Comparison of ENCODE assay signal across 19 mouse cellular contexts in the genomic region with DNA sequence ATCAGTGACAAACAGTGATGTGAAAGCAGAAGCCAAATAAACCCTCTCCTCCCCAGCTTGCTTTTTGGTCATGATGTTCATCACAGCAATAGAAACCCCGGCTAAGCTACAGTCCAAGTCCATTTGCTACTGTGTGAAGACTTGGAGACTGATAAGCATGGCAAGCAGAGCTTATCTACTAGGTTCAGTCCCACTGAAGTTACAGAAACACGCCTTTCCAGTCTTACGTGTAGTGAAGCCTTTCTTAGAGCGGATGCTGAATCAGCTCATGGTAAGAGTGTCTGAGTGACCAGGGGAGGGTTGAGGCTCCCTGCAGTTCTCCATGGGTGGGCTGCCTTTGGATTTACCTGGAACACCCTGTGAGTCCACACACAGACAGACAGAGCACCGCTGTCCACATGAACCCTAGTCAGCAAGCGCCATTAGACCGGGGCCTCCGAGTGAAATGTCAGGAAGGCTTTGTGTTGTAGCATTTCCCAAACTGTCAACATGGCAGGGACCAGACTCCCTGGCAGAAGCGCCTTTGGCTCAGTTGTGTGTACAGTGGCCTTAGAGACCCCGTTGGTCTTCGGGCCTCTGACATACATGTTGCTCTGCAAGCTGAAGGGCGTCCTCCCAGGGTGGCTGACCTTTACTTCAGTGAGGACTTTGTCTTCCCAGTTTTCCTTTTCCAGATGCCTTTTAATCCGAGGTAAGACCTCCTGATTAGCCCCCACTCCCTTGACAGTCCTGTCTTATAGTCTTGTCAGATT. TPM values are rescaled to one million over a fixed set of nuclear protein-coding genes. Genes with fewer than 3 reads are reported as not detected.
DNase-seq lines count a peak whose midpoint lies in the region; ATAC-seq lines count a peak whose summit lies in the region.
"Had no signal": no experiment of that assay in that cellular context is flagged by ENCODE, and none has a peak within 500 bp of the region (broad histone marks: within the 10 kb centered on the region; RNA-seq: fewer than 3 reads in every experiment).

No protein-coding gene starts in this region.

- no peaks in the 10 kb centered on the region for H3K9me3 ChIP-seq in heart, embryonic 10.5 days
- H3K9me3 ChIP-seq in liver, embryonic 11.5 days (ENCODE audit: control insufficient read depth, low read length) = no peaks in the 10 kb centered on the region
- H3K9me3 ChIP-seq: embryonic facial prominence, embryonic 13.5 days; hindbrain, embryonic 10.5 days; limb, embryonic 13.5 days had no signal

- peaks cover 67% of the 10 kb centered on the region for H3K36me3 ChIP-seq in heart, embryonic 10.5 days
- peaks cover 14% of the 10 kb centered on the region; the same call in 1 of the 2 replicates for H3K36me3 ChIP-seq in liver, embryonic 11.5 days (ENCODE audit: control insufficient read depth, insufficient read depth, low read length)

- peak; percentile 96 for ATAC-seq in liver, embryonic 11.5 days (replicated peaks; ENCODE audit: low FRiP score)
- ATAC-seq: forebrain, embryonic 14.5 days had no signal

- H3K27ac ChIP-seq in heart, embryonic 10.5 days = peak overlapping the region; percentile 70
- H3K27ac ChIP-seq in liver, embryonic 11.5 days (ENCODE audit: low read depth, low read length) = peak overlapping the region; percentile 32; the same call in 1 of the 2 replicates
- H3K27ac ChIP-seq: embryonic facial prominence, embryonic 13.5 days; hindbrain, embryonic 10.5 days; left cerebral cortex, adult 2 months; limb, embryonic 13.5 days had no signal

- no peak overlapping the region for H3K9ac ChIP-seq in liver, embryonic 11.5 days (ENCODE audit: low read depth, low read length)
- H3K9ac ChIP-seq: embryonic facial prominence, embryonic 13.5 days; limb, embryonic 13.5 days had no signal

- H3K27me3 ChIP-seq in heart, embryonic 10.5 days (ENCODE audit: insufficient read depth, poor library complexity, severe bottlenecking) = no peaks in the 10 kb centered on the region
- no peaks in the 10 kb centered on the region for H3K27me3 ChIP-seq in liver, embryonic 11.5 days (replicated peaks; ENCODE audit: control insufficient read depth, insufficient read depth, low read length)
- H3K27me3 ChIP-seq: embryonic facial prominence, embryonic 13.5 days had no signal

- peak overlapping the region; percentile 33 for H3K4me2 ChIP-seq in liver, embryonic 11.5 days
- H3K4me2 ChIP-seq: embryonic facial prominence, embryonic 13.5 days; limb, embryonic 13.5 days had no signal

- WGBS in heart, embryonic 10.5 days = 84% methylated on average over 13 of the region's 13 CpGs
- 76% methylated on average over 13 of the region's 13 CpGs for WGBS in liver, embryonic 11.5 days

- peak; percentile 80 for DNase-seq in heart, embryonic 10.5 days (ENCODE audit: low spot score)
- no peak for DNase-seq in heart, postnatal 10 days
- peak; percentile 28 for DNase-seq in spleen, adult 12 weeks (ENCODE audit: low spot score)
- DNase-seq in spleen, adult 18-20 months = no peak
- no peak for DNase-seq in liver, embryonic 11.5 days (ENCODE audit: low spot score)
- peak; percentile 13 to 40 for DNase-seq in spleen, postnatal 36 days (ENCODE audit: low spot score in 2 of 2)
- DNase-seq in left cerebral cortex, postnatal 4 days = no peak
- no peak for DNase-seq in kidney, postnatal 36 days
- DNase-seq: cerebellum, postnatal 14 days; midbrain, embryonic 14.5 days; right cerebral cortex, postnatal 25 days; thymus, postnatal 36 days had no signal

- intact Hi-C loops in heart, postnatal 10 days (cut with DNase I) = no loop called here
- intact Hi-C loops in left cerebral cortex, postnatal 4 days (cut with DNase I) = no loop called here

- H3K4me1 ChIP-seq in heart, embryonic 10.5 days = peaks cover 10% of the 10 kb centered on the region
- peaks cover 9% of the 10 kb centered on the region for H3K4me1 ChIP-seq in liver, embryonic 11.5 days (replicated peaks; ENCODE audit: control insufficient read depth, insufficient read depth, low read length)
- H3K4me1 ChIP-seq: embryonic facial prominence, embryonic 13.5 days; hindbrain, embryonic 10.5 days; limb, embryonic 13.5 days had no signal

- H3K4me3 ChIP-seq in heart, embryonic 10.5 days = no peak overlapping the region
- no peak overlapping the region for H3K4me3 ChIP-seq in liver, embryonic 11.5 days (ENCODE audit: low read depth, low read length)
- H3K4me3 ChIP-seq: embryonic facial prominence, embryonic 13.5 days; hindbrain, embryonic 10.5 days; left cerebral cortex, adult 2 months; limb, embryonic 13.5 days had no signal

RNA-seq across cellular contexts. Expression of a gene that starts 55.5 kb away (rescaled TPM):
- 0.36 TPM in 1 of 2 replicates, not detected in the other for polyA plus RNA-seq in heart, embryonic 10.5 days (2016; fragmentation: Nextera tagmentation; extraction: Ambion mirVana)
- under 1 TPM; 0.10 TPM for total RNA-seq in heart, postnatal 10 days (2021)
- polyA plus RNA-seq in liver, embryonic 11.5 days (2014; fragmentation: Nextera tagmentation; extraction: Ambion mirVana) = not detected in 2 replicates
- 10 to 100 TPM in 1 of 2 experiments, 1 to 10 TPM in 1; 9.4 to 10.1 TPM for total RNA-seq in left cerebral cortex, postnatal 4 days (2021)
- total RNA-seq: gastrocnemius, adult 18-20 months had no signal
- polyA plus RNA-seq: stomach, embryonic 16.5 days had no signal

Comparison
In these comparisons a context has a peak if more than half of its experiments do, and no peak if none do; other contexts are left out.
1. DNase-seq: peak in heart, embryonic 10.5 days (single experiment), spleen, adult 12 weeks (single experiment) and spleen, postnatal 36 days (2 of 2); none in heart, postnatal 10 days (0 of 2), spleen, adult 18-20 months (0 of 2), liver, embryonic 11.5 days (single experiment), left cerebral cortex, postnatal 4 days (single experiment) and kidney, postnatal 36 days (0 of 2).
2. RNA of a gene that starts 55.5 kb away (total RNA-seq): 9.4 to 10.1 TPM in left cerebral cortex, postnatal 4 days; 0.10 TPM in heart, postnatal 10 days; every median in the first group is over 4 times any median in the second.